Mouse (Mus musculus) MEL (cell line): ENCODE data around the gene Ngrn. TPM values are rescaled to one million over a fixed set of nuclear protein-coding genes. Genes with fewer than 3 reads are reported as not detected.

ENCODE experiments used
- DNase-seq: peaks from one replicate; pipeline ENCODE4 v3.0.0; 2011; ENCODE audit warnings: low read depth, low spot score
- H3K27ac ChIP-seq: 2 replicates; pipeline ENCODE4 v1.5.1; 2012; ENCODE audit warnings: low read depth, mild to moderate bottlenecking, control low read depth, low read length, moderate library complexity; ENCODE audit not compliant: control insufficient read depth
- H3K27me3 ChIP-seq, 2 experiments: fragments of 150-350 bp in 1 of 2; sonication (generic) in 1 of 2; 2 replicates each; pipeline ENCODE4 v1.6.1; 2012; ENCODE audit warnings: low read length in 2 of 2, mild to moderate bottlenecking in 2 of 2, improper control_type of control experiment in 1 of 2, moderate library complexity in 1 of 2; ENCODE audit not compliant: insufficient read depth in 2 of 2, control insufficient read depth in 1 of 2
- H3K36me3 ChIP-seq, 2 experiments: 2 replicates each; pipeline ENCODE4 v1.6.1; 2012 to 2014; ENCODE audit warnings: low read length in 2 of 2, improper control_type of control experiment in 1 of 2, inconsistent platforms in 1 of 2, mild to moderate bottlenecking in 1 of 2; ENCODE audit not compliant: insufficient read depth in 2 of 2, control insufficient read depth in 1 of 2
- H3K4me1 ChIP-seq, 2 experiments: fragments of 150-350 bp in 1 of 2; sonication (generic) in 1 of 2; 2 replicates each; pipeline ENCODE4 v1.6.1; 2012; ENCODE audit warnings: low read length in 2 of 2, improper control_type of control experiment in 1 of 2, mild to moderate bottlenecking in 1 of 2; ENCODE audit not compliant: insufficient read depth in 2 of 2, control insufficient read depth in 1 of 2
- H3K4me3 ChIP-seq, 2 experiments: fragments of 150-350 bp in 1 of 2; sonication (generic) in 1 of 2; 2 replicates each; pipeline ENCODE4 v1.5.1; 2012; ENCODE audit warnings: low read depth in 2 of 2, low read length in 2 of 2, mild to moderate bottlenecking in 2 of 2, moderate library complexity in 2 of 2, control low read depth in 1 of 2, improper control_type of control experiment in 1 of 2; ENCODE audit not compliant: control insufficient read depth in 1 of 2, insufficient read depth in 1 of 2
- H3K79me2 ChIP-seq: 2 replicates; pipeline ENCODE4 v1.6.1; 2012; ENCODE audit warnings: mild to moderate bottlenecking, low read length, moderate library complexity; ENCODE audit not compliant: control insufficient read depth, poor library complexity, insufficient read depth
- H3K9ac ChIP-seq: 2 replicates; pipeline ENCODE4 v1.6.1; 2012; ENCODE audit warnings: low read depth, mild to moderate bottlenecking, control low read depth, low read length, moderate library complexity; ENCODE audit not compliant: control insufficient read depth, poor library complexity, severe bottlenecking
- H3K9me3 ChIP-seq: fragments of 150-350 bp; sonication (generic); replicated peaks from 2 replicates; pipeline ENCODE4 v1.6.1; 2012; ENCODE audit warnings: mild to moderate bottlenecking, low read length, improper control_type of control experiment, moderate library complexity; ENCODE audit not compliant: insufficient read depth
- CHD1 ChIP-seq: IDR thresholded peaks from 2 replicates; pipeline ENCODE4 v1.6.1; 2012; ENCODE audit warnings: low read depth, mild to moderate bottlenecking, inconsistent platforms, low read length, improper control_type of control experiment
- CHD2 ChIP-seq: IDR thresholded peaks from 2 replicates; pipeline ENCODE4 v1.6.1; 2011; ENCODE audit warnings: low read length, improper control_type of control experiment
- CTCF ChIP-seq, 3 experiments: IDR thresholded peaks in 2 of 3; conservative IDR thresholded peaks in 1 of 3; 2 replicates each; pipeline ENCODE4 v1.5.1; 2011 to 2012; ENCODE audit warnings: low read length in 3 of 3, low read depth in 2 of 3, mild to moderate bottlenecking in 2 of 3, improper control_type of control experiment in 1 of 3, inconsistent platforms in 1 of 3, mixed read lengths in 1 of 3, moderate library complexity in 1 of 3; ENCODE audit not compliant: control insufficient read depth in 1 of 3, insufficient read depth in 1 of 3, poor library complexity in 1 of 3, severe bottlenecking in 1 of 3
- ELF1 ChIP-seq: IDR thresholded peaks from 2 replicates; pipeline ENCODE4 v1.6.1; 2014; ENCODE audit warnings: low read depth, mild to moderate bottlenecking, inconsistent platforms, low read length, improper control_type of control experiment, moderate library complexity
- EP300 ChIP-seq, 2 experiments: IDR thresholded peaks; 2 replicates each; pipeline ENCODE4 v1.6.1; 2011; ENCODE audit warnings: improper control_type of control experiment in 2 of 2, low read length in 2 of 2, low read depth in 1 of 2, mild to moderate bottlenecking in 1 of 2
- HCFC1 ChIP-seq: IDR thresholded peaks from 2 replicates; pipeline ENCODE4 v1.6.1; 2012; ENCODE audit warnings: low read depth, mild to moderate bottlenecking, inconsistent platforms, low read length, improper control_type of control experiment, moderate library complexity
- MAFK ChIP-seq: IDR thresholded peaks from 2 replicates; pipeline ENCODE4 v1.6.1; 2011; ENCODE audit warnings: low read depth, mild to moderate bottlenecking, low read length, improper control_type of control experiment, borderline replicate concordance
- MEF2A ChIP-seq: IDR thresholded peaks from 2 replicates; pipeline ENCODE4 v1.6.1; 2014; ENCODE audit warnings: low read depth, mild to moderate bottlenecking, inconsistent platforms, low read length, improper control_type of control experiment; ENCODE audit not compliant: poor library complexity, insufficient replicate concordance, severe bottlenecking; ENCODE audit errors: extremely low read depth
- MXI1 ChIP-seq: IDR thresholded peaks from 2 replicates; pipeline ENCODE4 v1.6.1; 2011; ENCODE audit warnings: mild to moderate bottlenecking, low read depth, low read length, improper control_type of control experiment
- MYB ChIP-seq: IDR thresholded peaks from 2 replicates; pipeline ENCODE4 v1.6.1; 2011; ENCODE audit warnings: mild to moderate bottlenecking, low read depth, low read length, improper control_type of control experiment
- NELFE ChIP-seq: IDR thresholded peaks from 2 replicates; pipeline ENCODE4 v1.6.1; 2011; ENCODE audit warnings: low read depth, low read length, improper control_type of control experiment
- NRF1 ChIP-seq: IDR thresholded peaks from 2 replicates; pipeline ENCODE4 v1.6.1; 2014; ENCODE audit warnings: low read depth, mild to moderate bottlenecking, inconsistent platforms, low read length, improper control_type of control experiment, moderate library complexity; ENCODE audit not compliant: poor library complexity, insufficient read depth, severe bottlenecking
- RAD21 ChIP-seq: IDR thresholded peaks from 2 replicates; pipeline ENCODE4 v1.6.1; 2011; ENCODE audit warnings: mild to moderate bottlenecking, low read depth, low read length, improper control_type of control experiment
- SMC3 ChIP-seq: IDR thresholded peaks from 2 replicates; pipeline ENCODE4 v1.6.1; 2011; ENCODE audit warnings: low read depth, low read length, improper control_type of control experiment
- TAL1 ChIP-seq: IDR thresholded peaks from 2 replicates; pipeline ENCODE4 v1.6.1; 2012; ENCODE audit warnings: mild to moderate bottlenecking, inconsistent platforms, low read length, moderate library complexity, mixed read lengths
- TCF12 ChIP-seq: IDR thresholded peaks from 2 replicates; pipeline ENCODE4 v1.6.1; 2014; ENCODE audit warnings: low read depth, mild to moderate bottlenecking, inconsistent platforms, low read length, improper control_type of control experiment, moderate library complexity
- USF1 ChIP-seq: IDR thresholded peaks from 2 replicates; pipeline ENCODE4 v1.6.1; 2014; ENCODE audit warnings: low read depth, mild to moderate bottlenecking, inconsistent platforms, low read length, improper control_type of control experiment, moderate library complexity
- ZKSCAN1 ChIP-seq: IDR thresholded peaks from 2 replicates; pipeline ENCODE4 v1.6.1; 2012; ENCODE audit warnings: low read depth, mild to moderate bottlenecking, inconsistent platforms, low read length, improper control_type of control experiment, moderate library complexity
- ZNF384 ChIP-seq: IDR thresholded peaks from 2 replicates; pipeline ENCODE4 v1.6.1; 2012; ENCODE audit warnings: low read depth, mild to moderate bottlenecking, inconsistent platforms, low read length, improper control_type of control experiment
- polyA plus RNA-seq, 2 experiments: library from polyadenylated mRNA; stranded (reverse) in 1 of 2; unstranded in 1 of 2; fragments of >175 nt in 1 of 2; fragments of >200 nt in 1 of 2; gene quantifications; 2 replicates each; pipeline versions ENCODE4 v1.2.1 to v1.2.4; 2012; ENCODE audit warnings: low replicate concordance in 2 of 2, low read depth in 1 of 2; ENCODE audit not compliant: insufficient read length in 2 of 2, insufficient read depth in 1 of 2, missing spikeins in 1 of 2
- total RNA-seq: library from RNA; depleted of rRNA; stranded (reverse); fragments of 300-350 nt; gene quantifications from 2 replicates; pipeline ENCODE4 v1.2.3, GENCODE M21; 2012

Ngrn gene
- total and polyA plus RNA-seq, 3 experiments, result 37.2 to 48.0 TPM; not detected in 1

- TF ChIP-seq NRF1 (peak; percentile 80), TCF12 (peak; percentile 47), NELFE (peak; percentile 89), MAFK (no peak), ZKSCAN1 (no peak), RAD21 (no peak), ZNF384 (0 out of 2 replicates have a peak, but pooled peaks have one; percentile 15), MXI1 (peak; percentile 45), ELF1 (no peak), TAL1 (no peak), MEF2A (no peak), SMC3 (no peak; the same call in 1 of the 2 replicates), CHD2 (0 out of 2 replicates have a peak, but pooled peaks have one; percentile 35), CTCF (IDR thresholded peaks at IDR 0.05 in 2 of 3, conservative IDR thresholded peaks at IDR 0.05 in 1 of 3; ENCODE audit: control insufficient read depth in 1 of 3, insufficient read depth in 1 of 3, low read depth in 2 of 3, low read length in 3 of 3, poor library complexity in 1 of 3, severe bottlenecking in 1 of 3) (no peak), HCFC1 (peak; percentile 73), USF1 (0 out of 2 replicates have a peak, but pooled peaks have one; percentile 30)
Measured at GRCm38 (mm10) chr7:80294062-80294763, 33.2 kb downstream of the Ngrn start, which contains the start of gene Prc1 (continued).

DNA sequence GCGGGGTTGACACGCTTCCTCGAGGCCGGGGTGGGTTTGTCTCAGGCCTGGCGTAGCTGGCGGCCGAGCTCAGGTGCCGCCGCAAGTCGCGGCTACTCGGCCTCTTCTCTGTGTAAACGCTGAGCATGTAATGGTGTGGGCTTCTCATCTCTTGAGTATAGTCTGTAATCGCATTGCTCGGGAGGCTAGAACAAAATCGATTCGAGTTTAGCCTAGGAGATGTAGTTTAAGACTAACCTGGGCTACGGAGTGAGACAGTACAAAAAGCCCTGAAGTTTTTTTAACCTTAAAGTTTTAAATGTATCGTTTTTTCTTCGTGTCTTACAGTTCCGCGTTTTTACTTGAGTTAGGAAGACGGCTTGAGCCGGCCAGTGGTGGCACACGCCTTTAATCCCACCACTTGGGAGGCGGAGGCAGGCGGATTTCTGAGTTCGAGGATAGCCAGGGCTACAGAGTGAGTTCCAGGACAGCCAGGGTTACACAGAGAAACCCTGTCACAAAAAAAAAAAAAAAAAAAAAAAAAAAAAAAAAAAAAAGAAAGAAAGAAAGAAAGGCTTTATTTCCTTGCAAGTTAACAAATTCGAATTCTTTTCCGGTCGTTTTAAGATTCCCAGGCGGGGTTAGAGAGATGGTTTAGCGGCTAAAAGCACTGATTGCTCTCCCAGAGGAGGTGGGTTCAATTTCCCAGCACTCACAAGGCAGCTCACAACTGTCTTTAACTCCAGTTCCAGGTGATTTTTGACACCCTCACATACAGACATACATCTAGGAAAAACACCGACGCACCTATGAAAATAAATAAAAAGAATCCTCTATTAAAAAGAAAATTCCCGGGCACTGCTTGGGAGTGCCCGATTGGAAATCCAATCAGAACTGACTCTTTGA is 34.0 kb downstream of the Ngrn start:
- peak overlapping the region; percentile 69 for H3K27ac ChIP-seq
- H3K4me3 ChIP-seq, result peak overlapping the region; percentile 65 to 74
- H3K79me2 ChIP-seq, result peaks cover 46% of the 10 kb centered on the region
- H3K36me3 ChIP-seq, result peaks cover 7 to 14% of the 10 kb centered on the region in 2 experiments
- peaks cover 3 to 7% of the 10 kb centered on the region in 2 experiments; a peak in 3 of 4 replicates for H3K4me1 ChIP-seq
- DNase-seq, result peak; percentile 76
- H3K9ac ChIP-seq, result peak overlapping the region; percentile 93
- H3K9me3 ChIP-seq, result no peaks in the 10 kb centered on the region
- no peaks in the 10 kb centered on the region for H3K27me3 ChIP-seq
- TF ChIP-seq MYB, result no peak
- peak; percentile 27; the same call in 1 of the 2 replicates for TF ChIP-seq CHD1
- TF ChIP-seq MXI1, result 0 out of 2 replicates have a peak, but pooled peaks have one; percentile 10
- no peak for TF ChIP-seq EP300 (IDR thresholded peaks at IDR 0.05; ENCODE audit: low read depth in 1 of 2, low read length in 2 of 2)
- no peak for TF ChIP-seq USF1
